Mouse (Mus musculus) G1E (cell line): Measurements from ENCODE around the gene Smc3.

Source experiments
- CTCF ChIP-seq: IDR thresholded peaks from 2 replicates; pipeline ENCODE4 v1.5.1; 2012; ENCODE audit warnings: low read depth, low read length, inconsistent platforms, mixed read lengths
- GATA1 ChIP-seq: IDR thresholded peaks from 2 replicates; pipeline ENCODE4 v1.6.1; 2012; ENCODE audit warnings: borderline replicate concordance, low read length, inconsistent platforms, mixed read lengths

DNA sequence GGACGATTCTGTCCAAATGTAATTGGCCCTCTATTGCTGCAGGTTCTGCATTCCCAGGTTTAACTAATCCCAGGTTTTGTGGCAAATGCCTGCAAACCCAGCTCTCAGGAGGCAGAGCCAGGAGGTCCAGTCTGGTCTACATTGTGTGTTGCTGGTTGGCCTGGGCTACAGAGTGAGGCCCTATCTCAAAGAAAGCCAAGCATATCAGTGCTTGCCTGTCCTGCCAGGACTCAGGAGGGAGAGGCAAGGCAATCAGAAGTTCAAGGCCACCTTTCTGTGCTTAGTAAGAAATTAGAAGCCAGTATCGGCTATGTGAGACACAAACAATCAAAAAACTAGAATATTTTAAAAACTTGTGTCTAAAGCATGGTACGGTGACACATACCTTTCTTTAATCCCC is 27.0 kb upstream of the Smc3 start:
- TF ChIP-seq CTCF (no peak), GATA1 (no peak)
